Mouse (Mus musculus) frontal cortex, adult (tissue): ENCODE measurements at regions not wholly inside any gene's neighbourhood (a gene's known extent, or its start where the extent isn't known, plus 50 kb on each side); places are given as distances from the start of the nearest gene placed in this dataset.

Experiments used
- ATAC-seq: cut with Nextera tagmentation; 2 replicates; pipeline ENCODE4 v1.9.2; 2017; ENCODE audit warnings: mild to moderate bottlenecking, moderate library complexity, mixed read lengths; ENCODE audit not compliant: low TSS enrichment

- ATAC-seq = no peak
These were observed 192.1 kb upstream of the Tle4 start for GRCm38 (mm10) chr19:14789992-14790391.

GRCm38 (mm10) chr19:14788630-14789029 lies 190.8 kb upstream of the Tle4 start:
- no peak for ATAC-seq

- ATAC-seq = no peak
These were observed 189.0 kb upstream of the Tle4 start for GRCm38 (mm10) chr19:14786868-14787267.

GRCm38 (mm10) chr19:14785661-14786060 lies 187.8 kb upstream of the Tle4 start:
- ATAC-seq = no peak

GRCm38 (mm10) chr19:14777709-14778108 lies 179.9 kb upstream of the Tle4 start:
- no peak for ATAC-seq

- no peak for ATAC-seq
These were observed 179.3 kb upstream of the Tle4 start for GRCm38 (mm10) chr19:14777198-14777597.

- ATAC-seq = no peak
These were observed 178.9 kb upstream of the Tle4 start for GRCm38 (mm10) chr19:14776791-14777190.

GRCm38 (mm10) chr19:14772794-14773193 lies 174.9 kb upstream of the Tle4 start:
- ATAC-seq = no peak

- ATAC-seq = no peak
These were observed 154.8 kb upstream of the Tle4 start for GRCm38 (mm10) chr19:14752646-14753045.

- ATAC-seq = no peak
These were observed 144.5 kb upstream of the Tle4 start for GRCm38 (mm10) chr19:14742361-14742760.

GRCm38 (mm10) chr19:14740936-14741335 lies 143.1 kb upstream of the Tle4 start:
- ATAC-seq = no peak

GRCm38 (mm10) chr19:14740139-14740538 lies 142.3 kb upstream of the Tle4 start:
- no peak for ATAC-seq

- ATAC-seq = no peak
These were observed 138.7 kb upstream of the Tle4 start for GRCm38 (mm10) chr19:14736514-14736913.

GRCm38 (mm10) chr19:14725329-14725728 lies 127.5 kb upstream of the Tle4 start:
- ATAC-seq = no peak

- ATAC-seq = no peak
These were observed 126.8 kb upstream of the Tle4 start for GRCm38 (mm10) chr19:14724637-14725036.

GRCm38 (mm10) chr19:14705791-14706190 lies 107.9 kb upstream of the Tle4 start:
- no peak for ATAC-seq

GRCm38 (mm10) chr19:14701116-14701515 lies 103.3 kb upstream of the Tle4 start:
- no peak for ATAC-seq

- ATAC-seq = no peak
These were observed 97.5 kb upstream of the Tle4 start for GRCm38 (mm10) chr19:14695369-14695768.

- ATAC-seq = no peak
These were observed 94.3 kb upstream of the Tle4 start for GRCm38 (mm10) chr19:14692183-14692582.

- no peak for ATAC-seq
These were observed 87.8 kb upstream of the Tle4 start for GRCm38 (mm10) chr19:14685628-14686027.

- no peak for ATAC-seq
These were observed 86.8 kb upstream of the Tle4 start for GRCm38 (mm10) chr19:14684669-14685068.

GRCm38 (mm10) chr19:14681306-14681705 lies 83.5 kb upstream of the Tle4 start:
- ATAC-seq = peak; percentile 87

GRCm38 (mm10) chr19:14679776-14680175 lies 81.9 kb upstream of the Tle4 start:
- ATAC-seq = no peak

- ATAC-seq = no peak
These were observed 80.7 kb upstream of the Tle4 start for GRCm38 (mm10) chr19:14678584-14678983.

- no peak for ATAC-seq
These were observed 79.1 kb upstream of the Tle4 start for GRCm38 (mm10) chr19:14676929-14677328.
